Mouse (Mus musculus) left cerebral cortex, postnatal 25 days (tissue): Measurements from ENCODE around the gene Eloa. TPM values are rescaled to one million over a fixed set of nuclear protein-coding genes. Genes with fewer than 3 reads are reported as not detected.

Source experiments
- DNase-seq, 2 experiments: peaks; one replicate each; pipeline ENCODE4 v3.0.0; 2022; ENCODE audit warnings: low spot score in 2 of 2, mixed read lengths in 1 of 2
- intact Hi-C: fragments of 180-260 bp; cut with DNase I; formaldehyde crosslinking; loops from one replicate; pipeline ENCODE4 v1.15.1; 2025
- total RNA-seq, 2 experiments: library from RNA; stranded (reverse); gene quantifications; 2 replicates each; pipeline ENCODE4 v1.2.3; 2021

The Eloa gene
- total RNA-seq, 2 experiments from 2014 or later: 27.3 to 28.8 TPM

DNA sequence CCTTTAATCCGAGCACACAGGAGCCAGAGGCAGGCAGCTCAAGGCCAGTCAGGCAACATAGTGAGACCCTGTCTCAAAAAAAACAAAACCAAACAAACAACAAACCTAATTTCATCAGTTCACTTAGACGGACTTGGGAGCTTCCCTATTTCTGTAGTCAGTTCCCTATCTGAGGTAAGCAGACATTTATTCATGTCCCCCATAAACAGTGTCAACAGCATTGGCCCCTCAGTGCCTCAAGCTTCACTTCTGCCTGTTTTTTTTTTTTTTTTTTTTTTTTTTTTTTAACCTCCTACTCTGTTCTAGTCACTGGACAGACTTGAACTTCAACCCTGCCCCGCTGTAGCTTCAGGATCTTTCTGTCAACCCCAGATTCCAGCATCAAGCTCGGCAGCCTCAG lies 13.5 kb upstream of the Eloa start:
- intact Hi-C loops: no loop called here
- no peak for DNase-seq

- no peak for DNase-seq
- intact Hi-C loops: no loop called here
These were observed 11.7 kb upstream of the Eloa start for GRCm38 (mm10) chr4:136033231-136033630.

- no peak for DNase-seq
- intact Hi-C loops: no loop called here
These were observed 9.7 kb upstream of the Eloa start for GRCm38 (mm10) chr4:136030968-136031909.

DNA sequence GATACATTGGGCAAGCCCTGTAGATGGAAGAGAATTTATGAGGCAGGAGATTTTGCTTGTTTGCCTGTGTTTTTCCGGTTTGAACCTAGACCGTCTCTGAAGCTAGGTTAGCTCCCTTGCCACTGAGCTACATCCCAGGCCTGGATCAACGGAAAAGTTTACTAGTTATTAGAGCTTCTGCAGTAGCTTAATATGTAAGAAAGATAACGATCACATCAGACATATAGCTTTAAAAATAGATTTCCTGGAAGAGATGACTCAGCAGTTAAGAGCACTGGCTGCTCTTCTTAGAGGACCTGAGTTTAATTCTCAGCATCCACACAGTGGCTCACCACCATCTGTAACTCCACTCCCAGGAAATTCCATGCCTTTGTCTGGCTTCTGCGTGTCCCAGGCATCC lies 7.1 kb upstream of the Eloa start:
- intact Hi-C loops: no loop called here
- no peak for DNase-seq

DNA sequence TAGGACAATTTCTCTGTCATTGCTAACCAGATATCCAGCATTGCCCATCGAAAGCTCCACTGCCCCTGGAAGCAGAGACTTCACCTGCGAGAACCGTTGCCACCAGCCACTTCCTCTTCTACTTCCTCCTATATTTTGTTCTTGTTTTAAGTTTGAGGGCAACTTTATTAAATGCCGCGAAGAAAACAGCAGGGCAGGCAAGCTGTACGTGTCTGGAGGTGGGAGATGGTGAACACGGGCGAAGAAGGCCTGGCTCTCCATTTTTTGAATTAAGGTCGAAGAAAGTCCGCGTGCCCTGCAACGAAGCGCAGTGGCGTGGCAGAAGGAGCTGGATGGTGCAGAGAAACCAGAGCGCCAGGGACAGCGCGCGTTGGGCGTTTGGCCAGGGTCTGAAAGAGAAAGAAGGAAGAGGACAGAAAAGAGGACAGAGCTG lies 6.6 kb upstream of the Eloa start:
- intact Hi-C loops: no loop called here
- no peak for DNase-seq

- DNase-seq: no peak
- intact Hi-C loops: no loop called here
These were observed 6.0 kb upstream of the Eloa start for GRCm38 (mm10) chr4:136027416-136028131.

- intact Hi-C loops: no loop called here
- no peak for DNase-seq
These were observed 3.8 kb upstream of the Eloa start for GRCm38 (mm10) chr4:136025350-136025749.

DNA sequence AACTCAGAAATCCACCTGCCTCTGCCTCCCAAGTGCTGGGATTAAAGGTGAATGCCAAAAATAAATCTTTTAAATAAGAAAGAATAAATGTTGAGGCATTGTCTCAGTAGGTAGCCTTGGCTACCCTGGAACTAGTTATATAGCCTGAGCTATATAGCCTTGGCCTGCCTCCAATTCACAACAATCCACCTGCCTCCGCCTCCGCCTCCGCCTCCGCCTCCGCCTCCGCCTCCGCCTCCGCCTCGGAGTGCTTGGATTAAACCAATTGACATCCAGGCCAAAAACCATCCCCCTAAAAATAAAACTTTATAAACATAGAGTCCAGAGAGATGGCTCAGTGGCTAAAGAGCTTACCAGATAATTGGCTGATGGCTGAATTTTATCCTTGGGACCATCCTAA lies 1.4 kb upstream of the Eloa start:
- no peak for DNase-seq

DNA sequence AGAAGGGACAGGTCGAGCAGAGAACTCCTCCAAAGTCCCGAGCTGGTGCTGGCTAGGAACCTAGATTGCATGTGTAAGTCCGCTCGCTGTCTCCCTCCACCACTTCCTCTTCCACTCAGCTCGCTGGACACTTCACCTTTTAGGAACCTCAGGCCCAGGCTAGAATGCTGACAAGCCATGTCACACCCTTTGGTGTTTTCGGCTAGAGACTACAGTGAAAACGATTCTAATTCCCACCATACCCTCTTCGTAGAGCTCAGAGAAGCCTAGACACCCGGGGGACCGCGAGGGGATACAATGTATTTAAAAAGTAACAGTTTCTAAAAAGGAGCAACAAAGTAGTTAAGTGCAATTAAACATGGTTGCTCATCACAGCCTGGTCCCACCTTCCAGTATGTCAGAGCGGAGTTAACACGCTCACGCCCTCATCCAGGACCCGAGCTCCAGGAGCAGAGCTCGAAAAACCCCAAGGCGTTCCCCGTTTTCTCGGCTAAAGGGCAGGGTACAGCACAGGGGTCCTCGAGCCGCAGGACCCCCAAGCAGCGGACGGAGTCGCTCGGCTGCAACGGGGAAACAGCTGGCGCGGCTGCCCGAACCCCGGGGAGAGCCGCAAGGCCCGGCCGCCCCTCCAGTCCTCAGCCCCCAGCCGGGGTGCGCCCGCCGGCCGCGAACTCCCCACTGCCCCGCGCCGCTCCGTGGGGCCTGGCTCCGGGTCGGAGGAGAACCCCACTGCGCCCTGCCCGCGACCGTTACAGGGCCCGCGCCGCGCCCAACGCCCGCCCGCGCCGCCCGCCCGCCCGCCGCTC lies 617 bp downstream of the Eloa start:
- intact Hi-C loops: loop anchor here (2.0 kb wide), 1 partner anchor 32 kb away; the partner anchor contains the start of gene Rpl11
- peak; percentile 6 to 18 for DNase-seq

More for the DNA sequence above, 1.4 kb upstream of the Eloa start:
- intact Hi-C loops: no loop called here

GRCm38 (mm10) chr4:136016059-136016602 lies 5.4 kb downstream of the Eloa start:
- intact Hi-C loops: no loop called here
- no peak for DNase-seq

- DNase-seq: no peak
- intact Hi-C loops: no loop called here
These were observed 11.0 kb downstream of the Eloa start for GRCm38 (mm10) chr4:136010586-136010985.

- no peak for DNase-seq
- intact Hi-C loops: no loop called here
These were observed 12.6 kb downstream of the Eloa start for GRCm38 (mm10) chr4:136008782-136009447.

GRCm38 (mm10) chr4:136006821-136007220 lies 14.7 kb downstream of the Eloa start:
- intact Hi-C loops: no loop called here
- DNase-seq: no peak

- intact Hi-C loops: no loop called here
- no peak for DNase-seq
These were observed 16.6 kb downstream of the Eloa start for GRCm38 (mm10) chr4:136004921-136005320.

DNA sequence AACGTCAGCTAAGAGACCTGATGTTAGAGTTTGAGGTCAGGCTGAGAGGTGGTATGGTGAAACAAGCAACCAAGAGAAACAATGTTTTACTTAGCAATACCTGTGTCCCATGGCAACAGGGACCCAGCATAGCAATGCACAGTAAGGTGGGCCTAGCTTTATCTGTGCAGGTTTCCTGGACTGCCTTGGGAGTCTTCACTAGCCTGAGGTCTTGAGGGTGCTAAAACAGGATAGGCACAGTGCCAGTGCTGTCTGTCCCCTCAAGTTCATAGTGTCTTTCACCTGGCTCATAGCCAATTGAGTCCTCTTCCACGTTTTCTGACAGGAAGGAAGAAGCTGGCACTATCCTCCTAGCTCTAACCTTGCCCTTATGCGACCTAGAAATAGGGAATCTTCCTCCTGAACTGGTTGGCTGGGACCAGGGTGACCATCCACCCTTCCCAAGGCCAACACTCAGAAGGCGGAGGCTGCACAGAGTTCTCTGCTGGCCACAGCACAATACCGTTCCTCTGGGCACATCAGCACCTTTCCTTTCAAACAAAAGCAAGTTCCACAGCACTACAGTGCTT lies 17.4 kb downstream of the Eloa start:
- no peak for DNase-seq
- intact Hi-C loops: no loop called here

GRCm38 (mm10) chr4:135995118-135995517 lies 26.4 kb downstream of the Eloa start:
- DNase-seq: no peak
- intact Hi-C loops: no loop called here

GRCm38 (mm10) chr4:135993941-135994340 lies 27.6 kb downstream of the Eloa start:
- intact Hi-C loops: no loop called here
- no peak for DNase-seq

GRCm38 (mm10) chr4:135987714-135988113 lies 33.8 kb downstream of the Eloa start:
- intact Hi-C loops: no loop called here
- peak in 1 of 2 experiments; percentile 58 for DNase-seq
